Mouse (Mus musculus) layer of hippocampus, adult 11-12 months (tissue): ENCODE results near the gene Crocc.
A peak's percentile ranks its signal among the peaks of the same experiment; 100 is the strongest.

ENCODE experiments used
- DNase-seq: peaks from one replicate; pipeline ENCODE4 v3.0.0; 2022; ENCODE audit warnings: low spot score

Crocc gene

GRCm38 (mm10) chr4:141060426-141061301, at the start of gene Crocc:
TSS of gene Crocc (minus strand) at chr4:141060550.
- peak; percentile 99 for DNase-seq

GRCm38 (mm10) chr4:141108196-141108732, 47.9 kb upstream of the Crocc start:
- no peak for DNase-seq

GRCm38 (mm10) chr4:141106526-141107183, 46.3 kb upstream of the Crocc start:
- DNase-seq, result no peak

- no peak for DNase-seq
Observed at GRCm38 (mm10) chr4:141101855-141102254, 41.5 kb upstream of the Crocc start.

- no peak for DNase-seq
Observed at GRCm38 (mm10) chr4:141101291-141101690, 40.9 kb upstream of the Crocc start.

GRCm38 (mm10) chr4:141099956-141100355, 39.6 kb upstream of the Crocc start:
- DNase-seq, result no peak

- DNase-seq, result no peak
Observed at GRCm38 (mm10) chr4:141098935-141099334, 38.6 kb upstream of the Crocc start.

- DNase-seq, result no peak
Observed at GRCm38 (mm10) chr4:141096710-141097109, 36.4 kb upstream of the Crocc start.

- no peak for DNase-seq
Observed at GRCm38 (mm10) chr4:141095016-141095415, 34.7 kb upstream of the Crocc start.

- no peak for DNase-seq
Observed at GRCm38 (mm10) chr4:141088714-141089113, 28.4 kb upstream of the Crocc start.

GRCm38 (mm10) chr4:141088033-141088432, 27.7 kb upstream of the Crocc start, which contains the start of gene Spata21:
TSS of gene Spata21 (plus strand) at chr4:141088333.
- no peak for DNase-seq

GRCm38 (mm10) chr4:141086862-141087261, 26.5 kb upstream of the Crocc start:
- DNase-seq, result no peak

GRCm38 (mm10) chr4:141078510-141079137, 18.3 kb upstream of the Crocc start:
- DNase-seq, result no peak

GRCm38 (mm10) chr4:141077681-141078509, 17.5 kb upstream of the Crocc start, which contains the start of gene Necap2:
TSS of gene Necap2 (minus strand) at chr4:141078357.
- DNase-seq, result peak; percentile 94

- no peak for DNase-seq
Observed at GRCm38 (mm10) chr4:141076761-141077506, 16.6 kb upstream of the Crocc start.

- no peak for DNase-seq
Observed at GRCm38 (mm10) chr4:141074109-141074508, 13.8 kb upstream of the Crocc start.

- DNase-seq, result peak; percentile 72
Observed at GRCm38 (mm10) chr4:141073661-141074060, 13.3 kb upstream of the Crocc start.

- DNase-seq, result no peak
Observed at GRCm38 (mm10) chr4:141072502-141072901, 12.2 kb upstream of the Crocc start.

- DNase-seq, result no peak
Observed at GRCm38 (mm10) chr4:141069731-141070130, 9.4 kb upstream of the Crocc start.

- DNase-seq, result no peak
Observed at GRCm38 (mm10) chr4:141068655-141069054, 8.3 kb upstream of the Crocc start.
